Mouse (Mus musculus): ENCODE data around the gene Bach1. TPM values are rescaled to one million over a fixed set of nuclear protein-coding genes. Genes with fewer than 3 reads are reported as not detected.

The Bach1 gene
- polyA plus RNA-seq, 1 experiment from 2014 or later = 19.0 TPM

DNA sequence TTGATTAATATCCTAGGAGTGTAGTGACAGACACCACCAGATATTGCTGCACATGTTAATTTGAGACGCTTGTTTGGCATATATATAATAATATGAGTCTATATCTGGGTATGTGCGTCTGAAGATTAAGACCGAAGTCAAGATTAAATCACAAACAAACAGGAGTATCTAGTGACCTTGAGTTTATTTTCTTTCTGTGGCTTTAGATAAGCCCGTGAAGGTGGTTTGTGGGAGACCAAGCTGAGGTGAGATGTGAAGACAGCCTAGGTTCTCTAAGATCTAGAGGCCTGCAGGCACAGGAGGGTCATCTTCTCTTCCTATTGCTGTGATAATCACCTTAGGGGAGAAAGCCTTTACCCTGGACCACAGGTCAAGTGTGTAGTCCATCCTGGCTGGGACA lies 8.6 kb downstream of the Bach1 start:
- H3K36me3 ChIP-seq (replicated peaks; ENCODE audit: control insufficient read depth, insufficient read depth, low read depth, low read length) = no peaks in the 10 kb centered on the region
- H3K4me1 ChIP-seq (ENCODE audit: control insufficient read depth, insufficient read depth, low read length) = no peaks in the 10 kb centered on the region
- ATAC-seq (replicated peaks; ENCODE audit: insufficient number of reproducible peaks, low FRiP score, low TSS enrichment, low read depth) (no peak), DNase-seq (ENCODE audit: low spot score) (no peak)
- H3K27ac ChIP-seq (replicated peaks; ENCODE audit: low read depth, low read length) = no peak overlapping the region
- WGBS = 88% methylated on average over 4 of the region's 4 CpGs
- H3K9ac ChIP-seq (replicated peaks; ENCODE audit: low read length) = no peak overlapping the region
- H3K27me3 ChIP-seq (ENCODE audit: control insufficient read depth, insufficient read depth, low read length) = no peaks in the 10 kb centered on the region
- H3K4me3 ChIP-seq (ENCODE audit: low read depth, low read length) = no peak overlapping the region
- no peaks in the 10 kb centered on the region for H3K9me3 ChIP-seq (replicated peaks; ENCODE audit: control insufficient read depth, low read length)
- H3K4me2 ChIP-seq (ENCODE audit: low read depth, low read length) = no peak overlapping the region

DNA sequence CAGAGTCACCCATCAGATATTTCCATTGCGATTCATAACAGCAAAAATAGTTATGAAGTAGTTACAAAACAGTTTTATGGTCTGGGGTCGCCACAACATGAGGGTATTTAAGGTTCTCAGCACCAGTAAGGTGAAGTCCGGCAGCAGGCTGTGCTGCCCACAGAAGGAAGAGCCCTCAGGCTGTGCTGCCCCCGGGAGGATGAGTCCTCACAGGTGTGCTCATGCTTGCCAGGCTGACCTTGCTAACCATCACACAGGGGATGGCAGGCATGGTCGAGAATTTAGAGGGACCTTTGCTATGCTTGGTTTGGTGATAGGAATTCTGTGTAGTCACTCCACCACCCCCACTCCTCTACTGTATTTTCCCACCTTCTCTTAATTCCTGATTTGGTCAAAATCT lies 9.8 kb downstream of the Bach1 start:
- H3K9me3 ChIP-seq (replicated peaks; ENCODE audit: control insufficient read depth, low read length) = no peaks in the 10 kb centered on the region
- no peaks in the 10 kb centered on the region for H3K36me3 ChIP-seq (replicated peaks; ENCODE audit: control insufficient read depth, insufficient read depth, low read depth, low read length)
- H3K4me3 ChIP-seq (ENCODE audit: low read depth, low read length) = no peak overlapping the region
- H3K4me1 ChIP-seq (ENCODE audit: control insufficient read depth, insufficient read depth, low read length) = no peaks in the 10 kb centered on the region
- no peak overlapping the region for H3K9ac ChIP-seq (replicated peaks; ENCODE audit: low read length)
- WGBS = 75% methylated on average over 5 of the region's 5 CpGs
- no peaks in the 10 kb centered on the region for H3K27me3 ChIP-seq (ENCODE audit: control insufficient read depth, insufficient read depth, low read length)
- ATAC-seq (replicated peaks; ENCODE audit: insufficient number of reproducible peaks, low FRiP score, low TSS enrichment, low read depth) (no peak), DNase-seq (ENCODE audit: low spot score) (no peak)
- H3K4me2 ChIP-seq (ENCODE audit: low read depth, low read length) = no peak overlapping the region
- no peak overlapping the region for H3K27ac ChIP-seq (replicated peaks; ENCODE audit: low read depth, low read length)

DNA sequence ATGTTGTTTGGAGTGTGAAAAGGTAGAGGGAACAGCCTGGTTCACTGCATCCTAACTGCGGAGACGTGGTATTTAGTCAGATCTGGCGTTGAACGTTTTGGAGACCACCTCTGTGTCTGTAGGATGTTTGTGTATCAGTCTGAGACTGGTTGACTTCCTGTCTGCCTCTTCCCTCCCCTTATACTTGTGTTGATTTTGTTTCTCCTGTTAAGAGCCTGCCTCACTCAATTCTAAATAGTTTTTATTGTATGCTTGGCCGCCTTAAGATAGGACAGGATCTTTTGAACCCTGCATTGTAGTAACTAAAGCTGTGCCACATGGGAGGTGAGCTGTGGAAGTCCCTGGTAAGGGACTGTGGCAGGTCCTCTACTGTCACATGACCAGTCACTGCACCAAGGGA lies 10.4 kb downstream of the Bach1 start:
- Histone ChIP-seq H3K9me3 (replicated peaks; ENCODE audit: control insufficient read depth, low read length) (no peaks in the 10 kb centered on the region), H3K4me2 (ENCODE audit: low read depth, low read length) (no peak overlapping the region), H3K36me3 (replicated peaks; ENCODE audit: control insufficient read depth, insufficient read depth, low read depth, low read length) (no peaks in the 10 kb centered on the region), H3K4me1 (ENCODE audit: control insufficient read depth, insufficient read depth, low read length) (no peaks in the 10 kb centered on the region), H3K27ac (replicated peaks; ENCODE audit: low read depth, low read length) (no peak overlapping the region), H3K27me3 (ENCODE audit: control insufficient read depth, insufficient read depth, low read length) (no peaks in the 10 kb centered on the region), H3K9ac (replicated peaks; ENCODE audit: low read length) (no peak overlapping the region), H3K4me3 (ENCODE audit: low read depth, low read length) (no peak overlapping the region)
- DNase-seq (ENCODE audit: low spot score) = no peak
- WGBS = 57% methylated on average over 5 of the region's 5 CpGs
- no peak for ATAC-seq (replicated peaks; ENCODE audit: insufficient number of reproducible peaks, low FRiP score, low TSS enrichment, low read depth)

DNA sequence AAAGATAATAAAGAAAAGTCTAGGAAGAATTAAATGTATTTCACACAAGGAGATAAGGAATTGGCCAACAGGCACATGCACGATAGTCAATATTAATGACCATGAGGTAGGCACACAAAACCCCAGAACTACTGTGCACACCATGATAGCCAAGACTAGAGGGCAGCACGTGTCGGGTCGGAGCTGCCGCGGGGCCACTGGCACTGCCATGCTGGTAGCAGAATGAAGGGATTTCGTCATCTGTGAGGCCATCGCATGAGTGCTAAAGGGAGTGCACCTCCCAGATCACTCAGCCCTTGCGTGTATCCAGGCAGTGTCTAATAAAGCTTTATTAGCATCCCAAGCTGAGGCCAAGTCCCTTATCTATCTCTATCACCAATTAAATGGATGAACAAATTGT lies 11.2 kb downstream of the Bach1 start:
- no peak overlapping the region for H3K27ac ChIP-seq (replicated peaks; ENCODE audit: low read depth, low read length)
- no peak overlapping the region for H3K4me2 ChIP-seq (ENCODE audit: low read depth, low read length)
- no peak overlapping the region for H3K9ac ChIP-seq (replicated peaks; ENCODE audit: low read length)
- H3K36me3 ChIP-seq (replicated peaks; ENCODE audit: control insufficient read depth, insufficient read depth, low read depth, low read length) = no peaks in the 10 kb centered on the region
- no peaks in the 10 kb centered on the region for H3K9me3 ChIP-seq (replicated peaks; ENCODE audit: control insufficient read depth, low read length)
- WGBS = 93% methylated on average over 9 of the region's 9 CpGs
- no peak overlapping the region for H3K4me3 ChIP-seq (ENCODE audit: low read depth, low read length)
- no peaks in the 10 kb centered on the region for H3K4me1 ChIP-seq (ENCODE audit: control insufficient read depth, insufficient read depth, low read length)
- no peak for ATAC-seq (replicated peaks; ENCODE audit: insufficient number of reproducible peaks, low FRiP score, low TSS enrichment, low read depth)
- DNase-seq (ENCODE audit: low spot score) = no peak
- no peaks in the 10 kb centered on the region for H3K27me3 ChIP-seq (ENCODE audit: control insufficient read depth, insufficient read depth, low read length)

DNA sequence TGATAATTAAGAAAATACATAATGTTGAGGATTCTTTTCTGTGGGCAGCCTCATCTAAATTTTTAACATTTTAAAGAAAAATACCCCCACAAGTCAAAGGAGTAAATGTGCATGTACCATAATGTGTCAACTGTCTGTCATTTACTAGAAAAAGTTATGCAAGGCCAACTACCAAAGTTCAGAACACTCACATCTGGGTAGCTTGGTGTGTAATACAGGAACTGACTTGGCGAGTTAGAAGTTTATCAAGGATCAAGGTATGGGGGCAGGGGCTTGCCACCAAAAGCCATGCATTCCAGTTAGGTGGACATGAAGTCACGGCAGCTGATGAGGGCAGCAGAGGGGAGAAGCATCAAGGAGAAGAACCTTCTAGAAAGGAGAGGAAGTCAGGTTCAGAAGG lies 13.2 kb downstream of the Bach1 start:
- H3K4me2 ChIP-seq (ENCODE audit: low read depth, low read length) = no peak overlapping the region
- H3K27ac ChIP-seq (replicated peaks; ENCODE audit: low read depth, low read length) = no peak overlapping the region
- H3K4me1 ChIP-seq (ENCODE audit: control insufficient read depth, insufficient read depth, low read length) = no peaks in the 10 kb centered on the region
- no peak overlapping the region for H3K9ac ChIP-seq (replicated peaks; ENCODE audit: low read length)
- H3K9me3 ChIP-seq (replicated peaks; ENCODE audit: control insufficient read depth, low read length) = no peaks in the 10 kb centered on the region
- ATAC-seq (replicated peaks; ENCODE audit: insufficient number of reproducible peaks, low FRiP score, low TSS enrichment, low read depth) = no peak
- no peaks in the 10 kb centered on the region for H3K27me3 ChIP-seq (ENCODE audit: control insufficient read depth, insufficient read depth, low read length)
- 88% methylated on average over 2 of the region's 2 CpGs for WGBS
- no peak for DNase-seq (ENCODE audit: low spot score)
- no peaks in the 10 kb centered on the region; the same call in 1 of the 2 replicates for H3K36me3 ChIP-seq (replicated peaks; ENCODE audit: control insufficient read depth, insufficient read depth, low read depth, low read length)
- H3K4me3 ChIP-seq (ENCODE audit: low read depth, low read length) = no peak overlapping the region

DNA sequence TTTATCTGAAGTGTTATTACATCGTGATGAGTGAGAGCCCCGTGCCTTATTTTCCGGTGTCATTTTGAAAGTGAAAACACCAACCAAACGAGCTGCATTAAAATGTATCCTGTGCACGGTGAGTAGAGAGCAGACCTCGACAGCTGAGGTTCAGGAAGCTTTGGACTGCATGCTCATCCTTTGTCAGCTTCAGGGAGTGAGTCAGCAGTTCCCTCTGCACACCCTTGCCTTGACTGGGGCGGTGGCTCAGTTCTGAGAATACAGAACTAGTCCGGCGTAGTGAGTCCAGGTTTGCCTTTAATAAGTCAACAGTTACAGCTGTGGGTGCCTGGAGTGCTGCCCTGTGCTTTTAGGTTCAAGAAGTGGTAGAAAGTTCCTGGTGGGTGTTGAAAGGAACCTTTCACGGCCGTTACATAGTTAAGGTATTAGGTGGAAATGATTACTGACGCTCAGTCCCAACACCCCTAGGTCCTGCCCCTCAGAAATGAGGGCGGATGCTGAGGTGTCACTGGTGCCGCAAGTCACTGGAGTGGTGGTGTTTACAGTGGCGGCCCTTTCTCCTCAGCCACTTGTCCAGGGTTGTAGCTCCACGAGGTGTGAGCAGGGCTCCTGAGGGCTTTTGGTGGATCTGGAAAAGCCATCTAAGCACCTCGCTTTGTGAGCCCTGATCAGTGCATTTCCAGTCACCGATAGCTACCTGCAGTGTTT lies 14.4 kb downstream of the Bach1 start:
- ATAC-seq (replicated peaks; ENCODE audit: insufficient number of reproducible peaks, low FRiP score, low TSS enrichment, low read depth) (no peak), DNase-seq (ENCODE audit: low spot score) (no peak)
- H3K4me3 ChIP-seq (ENCODE audit: low read depth, low read length) = no peak overlapping the region
- H3K9me3 ChIP-seq (replicated peaks; ENCODE audit: control insufficient read depth, low read length) = no peaks in the 10 kb centered on the region
- H3K4me2 ChIP-seq (ENCODE audit: low read depth, low read length) = no peak overlapping the region
- H3K4me1 ChIP-seq (ENCODE audit: control insufficient read depth, insufficient read depth, low read length) = no peaks in the 10 kb centered on the region
- H3K9ac ChIP-seq (replicated peaks; ENCODE audit: low read length) = no peak overlapping the region
- no peaks in the 10 kb centered on the region for H3K27me3 ChIP-seq (ENCODE audit: control insufficient read depth, insufficient read depth, low read length)
- 80% methylated on average over 18 of the region's 18 CpGs for WGBS
- no peak overlapping the region for H3K27ac ChIP-seq (replicated peaks; ENCODE audit: low read depth, low read length)
- H3K36me3 ChIP-seq (replicated peaks; ENCODE audit: control insufficient read depth, insufficient read depth, low read depth, low read length) = no peaks in the 10 kb centered on the region; the same call in 1 of the 2 replicates

DNA sequence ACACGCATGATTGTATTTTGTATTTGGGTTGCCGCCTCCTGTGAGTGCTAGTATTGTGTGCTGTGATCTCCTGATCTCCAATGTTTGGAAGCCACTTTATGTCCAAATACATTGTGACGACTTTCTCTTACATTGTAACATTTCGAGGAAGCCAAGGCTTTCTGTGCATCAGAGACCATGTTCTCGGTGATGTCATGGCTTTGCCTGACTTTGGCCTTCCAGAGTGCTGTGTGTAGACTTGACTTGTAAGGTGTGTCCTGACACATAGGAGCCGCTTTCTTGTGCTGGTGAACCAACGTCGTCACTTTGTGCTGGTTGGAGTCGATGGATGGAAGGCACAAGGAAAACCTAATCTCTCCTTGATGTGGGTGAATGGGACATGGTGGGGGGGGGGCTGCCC lies 15.8 kb downstream of the Bach1 start:
- Histone ChIP-seq H3K9me3 (replicated peaks; ENCODE audit: control insufficient read depth, low read length) (no peaks in the 10 kb centered on the region), H3K4me3 (ENCODE audit: low read depth, low read length) (no peak overlapping the region), H3K27me3 (ENCODE audit: control insufficient read depth, insufficient read depth, low read length) (no peaks in the 10 kb centered on the region), H3K4me1 (ENCODE audit: control insufficient read depth, insufficient read depth, low read length) (no peaks in the 10 kb centered on the region), H3K4me2 (ENCODE audit: low read depth, low read length) (no peak overlapping the region), H3K9ac (replicated peaks; ENCODE audit: low read length) (no peak overlapping the region), H3K27ac (replicated peaks; ENCODE audit: low read depth, low read length) (no peak overlapping the region), H3K36me3 (replicated peaks; ENCODE audit: control insufficient read depth, insufficient read depth, low read depth, low read length) (no peaks in the 10 kb centered on the region; the same call in 1 of the 2 replicates)
- DNase-seq (ENCODE audit: low spot score) = no peak
- ATAC-seq (replicated peaks; ENCODE audit: insufficient number of reproducible peaks, low FRiP score, low TSS enrichment, low read depth) = no peak
- 90% methylated on average over 9 of the region's 9 CpGs for WGBS

DNA sequence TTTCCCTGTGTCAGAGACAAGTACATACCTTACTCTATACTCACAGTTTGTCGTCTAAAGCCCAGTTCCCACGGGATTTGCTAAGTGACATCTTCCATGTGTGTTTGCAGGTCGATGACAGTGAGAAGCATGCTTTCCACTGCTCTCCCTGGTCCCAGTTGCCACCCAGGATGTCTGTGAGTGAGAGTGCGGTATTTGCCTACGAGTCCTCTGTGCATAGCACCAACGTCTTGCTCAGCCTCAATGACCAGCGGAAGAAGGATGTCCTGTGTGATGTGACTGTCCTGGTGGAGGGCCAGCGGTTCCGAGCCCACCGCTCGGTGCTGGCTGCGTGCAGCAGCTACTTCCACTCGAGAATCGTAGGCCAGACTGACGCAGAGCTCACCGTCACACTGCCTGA lies 16.5 kb downstream of the Bach1 start:
- Histone ChIP-seq H3K4me1 (ENCODE audit: control insufficient read depth, insufficient read depth, low read length) (no peaks in the 10 kb centered on the region), H3K4me3 (ENCODE audit: low read depth, low read length) (no peak overlapping the region), H3K27me3 (ENCODE audit: control insufficient read depth, insufficient read depth, low read length) (no peaks in the 10 kb centered on the region), H3K9me3 (replicated peaks; ENCODE audit: control insufficient read depth, low read length) (no peaks in the 10 kb centered on the region), H3K27ac (replicated peaks; ENCODE audit: low read depth, low read length) (no peak overlapping the region), H3K4me2 (ENCODE audit: low read depth, low read length) (no peak overlapping the region), H3K36me3 (replicated peaks; ENCODE audit: control insufficient read depth, insufficient read depth, low read depth, low read length) (no peaks in the 10 kb centered on the region; the same call in 1 of the 2 replicates), H3K9ac (replicated peaks; ENCODE audit: low read length) (no peak overlapping the region)
- ATAC-seq (replicated peaks; ENCODE audit: insufficient number of reproducible peaks, low FRiP score, low TSS enrichment, low read depth) (no peak), DNase-seq (ENCODE audit: low spot score) (no peak)
- WGBS = 89% methylated on average over 16 of the region's 16 CpGs
